Mouse (Mus musculus): ENCODE results near the gene Stk4. TPM values are rescaled to one million over a fixed set of nuclear protein-coding genes. Genes with fewer than 3 reads are reported as not detected.
"Not testable (repeated sequence)": the region's sequence is repeated elsewhere in the genome, so short reads cannot be mapped to it uniquely, and the experiment has no call there.

The Stk4 gene
- polyA plus RNA-seq, 1 experiment from 2014 or later = 14.2 TPM

DNA sequence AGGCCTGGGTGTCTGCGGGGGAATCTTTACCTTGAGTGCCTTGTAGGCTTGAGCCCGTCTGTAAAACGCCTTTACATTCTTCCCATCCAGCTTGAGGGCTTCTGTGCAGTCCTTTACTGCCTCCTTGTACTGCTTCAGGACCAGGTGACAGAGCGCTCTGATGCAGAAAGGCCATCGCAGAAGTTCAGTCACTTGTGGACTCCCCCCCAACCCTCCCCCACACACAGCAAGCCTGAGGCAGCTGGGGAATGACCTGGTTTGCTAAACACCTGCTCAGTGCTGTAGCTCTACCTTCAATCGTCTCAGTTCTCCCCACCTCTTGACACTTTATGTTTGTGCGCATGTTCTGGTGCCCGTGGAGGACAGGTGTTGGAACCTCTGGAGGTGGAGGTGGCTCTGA, 15.5 kb upstream of the Stk4 start:
- Histone ChIP-seq H3K4me2 (no peak overlapping the region), H3K27ac (replicated peaks) (peak overlapping the region; percentile 73; the same call in 1 of the 2 replicates), H3K9me3 (no peaks in the 10 kb centered on the region), H3K4me1 (peaks cover 21% of the 10 kb centered on the region), H3K9ac (no peak overlapping the region), H3K36me3 (peaks cover 80% of the 10 kb centered on the region), H3K4me3 (no peak overlapping the region), H3K27me3 (replicated peaks) (peaks cover 4% of the 10 kb centered on the region; the same call in 1 of the 2 replicates)
- WGBS = 83% methylated on average over 8 of the region's 8 CpGs
- ATAC-seq (ENCODE audit: extremely low read depth, insufficient number of reproducible peaks, low FRiP score, low TSS enrichment) = no peak

DNA sequence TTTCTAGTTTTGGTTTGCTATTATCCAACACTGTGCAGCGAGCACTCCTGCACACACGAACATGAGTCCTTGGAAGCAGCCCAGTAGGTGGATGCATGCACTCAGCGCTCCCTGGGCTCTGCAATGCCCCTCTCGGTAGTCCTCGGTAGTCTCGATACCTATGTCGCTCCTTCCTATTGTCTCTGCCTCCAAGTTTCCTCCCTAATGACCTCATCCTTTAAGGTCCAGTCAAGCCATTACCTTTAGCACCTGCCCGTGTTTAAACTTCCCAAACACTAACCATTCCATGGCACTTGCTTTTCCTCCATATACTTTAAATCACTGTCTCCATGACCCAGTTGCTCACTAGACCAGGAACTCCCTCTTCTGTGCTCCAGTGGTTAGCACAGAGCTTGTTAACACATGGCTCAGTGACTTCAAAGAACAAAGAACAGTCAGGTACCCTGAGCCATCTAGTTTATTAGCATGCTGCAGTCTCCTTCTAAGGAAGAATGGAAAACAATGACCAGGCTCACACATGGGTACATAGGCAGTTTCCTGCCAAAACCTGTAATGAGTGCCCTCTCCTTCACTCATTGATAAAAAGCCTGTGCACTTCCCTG, 10.4 kb upstream of the Stk4 start:
- Histone ChIP-seq H3K4me2 (no peak overlapping the region), H3K27ac (replicated peaks) (no peak overlapping the region), H3K4me1 (peaks cover 12% of the 10 kb centered on the region), H3K9me3 (no peaks in the 10 kb centered on the region), H3K9ac (no peak overlapping the region), H3K27me3 (replicated peaks) (no peaks in the 10 kb centered on the region), H3K36me3 (peaks cover 93% of the 10 kb centered on the region), H3K4me3 (no peak overlapping the region)
- WGBS = 92% methylated on average over 8 of the region's 8 CpGs
- no peak for ATAC-seq (ENCODE audit: extremely low read depth, insufficient number of reproducible peaks, low FRiP score, low TSS enrichment)

DNA sequence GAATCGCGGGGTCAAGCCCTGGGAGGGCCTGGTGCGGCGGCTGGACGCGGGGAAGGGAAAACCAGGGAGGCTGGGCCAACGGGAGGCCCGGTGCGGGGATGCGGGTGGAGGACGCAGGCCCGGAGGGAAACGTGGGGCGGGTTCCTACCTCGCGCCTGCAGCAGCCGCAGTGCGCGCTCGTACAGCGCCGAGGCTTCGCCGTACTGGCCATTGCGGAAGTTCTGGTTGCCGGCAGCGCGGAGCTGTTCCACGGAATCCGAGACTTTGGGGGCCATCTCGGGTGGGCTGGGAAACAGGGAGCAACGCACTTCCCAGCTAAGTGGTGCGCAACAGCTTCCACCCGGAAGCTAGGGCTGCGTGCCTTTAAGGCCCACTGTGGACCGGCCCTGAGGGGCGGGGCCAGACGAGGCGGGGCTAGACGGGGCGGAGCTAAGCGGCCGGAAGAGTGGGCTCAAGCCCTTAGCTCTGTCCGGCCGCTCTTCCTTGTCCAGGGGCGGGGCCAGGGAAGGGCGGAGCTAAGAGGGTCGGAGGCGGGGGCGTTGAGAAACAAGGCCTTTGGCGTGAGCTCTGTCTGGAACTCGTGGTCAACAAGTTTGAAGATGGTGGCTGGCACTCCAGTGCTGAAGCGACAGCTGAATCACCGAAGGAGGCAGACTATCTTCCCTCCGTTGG, 779 bp downstream of the Stk4 start, which contains the start of gene Tomm34:
Gene Tomm34, minus strand, starts transcription at position 405 of the 672 bp plus-strand sequence.
- peak within 1 kb of the TSS; percentile 81 for H3K27ac ChIP-seq (replicated peaks)
- WGBS = 1% methylated on average over 55 of the region's 55 CpGs
- ATAC-seq (ENCODE audit: extremely low read depth, insufficient number of reproducible peaks, low FRiP score, low TSS enrichment) = peak; percentile 99
- H3K4me1 ChIP-seq = peaks cover 33% of the 10 kb centered on the region
- H3K36me3 ChIP-seq = peaks cover 13% of the 10 kb centered on the region
- peak within 1 kb of the TSS; percentile 76 for H3K4me3 ChIP-seq
- no peaks in the 10 kb centered on the region for H3K9me3 ChIP-seq
- no peaks in the 10 kb centered on the region for H3K27me3 ChIP-seq (replicated peaks)
- H3K9ac ChIP-seq = peak within 1 kb of the TSS; percentile 88
- H3K4me2 ChIP-seq = peak within 1 kb of the TSS; percentile 93

- ATAC-seq (ENCODE audit: extremely low read depth, insufficient number of reproducible peaks, low FRiP score, low TSS enrichment); H3K9ac ChIP-seq; H3K9me3 ChIP-seq; H3K27me3 ChIP-seq (replicated peaks): not testable (repeated sequence)
- Histone ChIP-seq H3K36me3 (peaks cover 12% of the 10 kb centered on the region), H3K4me1 (peaks cover 33% of the 10 kb centered on the region), H3K4me3 (peak overlapping the region; percentile 76), H3K27ac (replicated peaks) (peak overlapping the region; percentile 33; the same call in 1 of the 2 replicates), H3K4me2 (peak overlapping the region; percentile 93)
- WGBS = 71% methylated on average over 11 of the region's 11 CpGs
Observed at GRCm38 (mm10) chr2:164071437-164071820, 1.3 kb downstream of the Stk4 start.

DNA sequence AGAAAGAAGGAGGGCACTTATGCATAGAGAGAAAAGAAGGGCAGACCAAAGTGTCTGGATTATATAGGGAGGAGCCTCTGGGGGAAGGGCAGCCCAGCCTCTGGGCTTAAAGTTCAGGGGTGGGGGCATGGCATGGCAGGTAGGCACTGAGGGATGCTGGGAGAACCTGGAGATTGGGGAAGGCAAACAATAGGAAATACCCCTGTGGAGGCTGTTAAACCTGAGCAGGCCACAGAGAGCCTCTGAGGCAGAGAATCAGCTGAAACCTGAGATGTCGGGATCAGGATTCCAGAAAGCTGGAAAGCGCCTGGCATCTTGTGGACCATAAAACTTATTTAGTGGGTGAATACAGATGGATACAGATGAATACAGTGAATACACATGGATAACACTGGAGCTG, 2.0 kb downstream of the Stk4 start:
- Histone ChIP-seq H3K9me3 (no peaks in the 10 kb centered on the region), H3K27me3 (replicated peaks) (no peaks in the 10 kb centered on the region), H3K36me3 (peaks cover 8% of the 10 kb centered on the region), H3K4me1 (peaks cover 38% of the 10 kb centered on the region), H3K9ac (no peak overlapping the region), H3K27ac (replicated peaks) (no peak overlapping the region), H3K4me2 (no peak overlapping the region), H3K4me3 (no peak overlapping the region)
- ATAC-seq (ENCODE audit: extremely low read depth, insufficient number of reproducible peaks, low FRiP score, low TSS enrichment) = no peak
- 79% methylated on average over 2 of the region's 2 CpGs for WGBS

DNA sequence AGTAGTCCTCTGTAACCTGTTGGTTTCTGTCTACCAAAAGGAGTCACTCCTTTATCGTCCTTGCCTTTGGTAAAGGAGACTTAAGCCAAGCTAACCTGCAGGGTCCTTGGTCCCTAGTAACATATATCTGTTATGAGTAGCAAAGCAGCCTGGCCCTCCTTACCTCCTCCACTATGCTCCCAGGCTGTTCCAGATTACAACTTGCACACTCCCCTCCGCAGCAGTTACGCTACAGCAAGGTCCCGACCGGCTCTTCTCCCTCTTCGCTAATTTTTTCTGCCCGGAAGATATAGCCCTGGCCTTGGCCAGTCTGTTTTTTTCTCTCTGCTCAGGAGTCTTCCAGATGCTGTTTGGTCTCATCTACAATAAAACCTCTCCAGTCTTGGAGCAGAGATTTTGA, 3.0 kb downstream of the Stk4 start:
- no peaks in the 10 kb centered on the region for H3K27me3 ChIP-seq (replicated peaks)
- H3K4me1 ChIP-seq = peaks cover 38% of the 10 kb centered on the region
- H3K36me3 ChIP-seq = peaks cover 7% of the 10 kb centered on the region
- no peak overlapping the region for H3K27ac ChIP-seq (replicated peaks)
- 83% methylated on average over 7 of the region's 7 CpGs for WGBS
- no peak for ATAC-seq (ENCODE audit: extremely low read depth, insufficient number of reproducible peaks, low FRiP score, low TSS enrichment)
- H3K9me3 ChIP-seq = no peaks in the 10 kb centered on the region
- H3K9ac ChIP-seq = no peak overlapping the region
- no peak overlapping the region for H3K4me2 ChIP-seq
- H3K4me3 ChIP-seq = no peak overlapping the region

DNA sequence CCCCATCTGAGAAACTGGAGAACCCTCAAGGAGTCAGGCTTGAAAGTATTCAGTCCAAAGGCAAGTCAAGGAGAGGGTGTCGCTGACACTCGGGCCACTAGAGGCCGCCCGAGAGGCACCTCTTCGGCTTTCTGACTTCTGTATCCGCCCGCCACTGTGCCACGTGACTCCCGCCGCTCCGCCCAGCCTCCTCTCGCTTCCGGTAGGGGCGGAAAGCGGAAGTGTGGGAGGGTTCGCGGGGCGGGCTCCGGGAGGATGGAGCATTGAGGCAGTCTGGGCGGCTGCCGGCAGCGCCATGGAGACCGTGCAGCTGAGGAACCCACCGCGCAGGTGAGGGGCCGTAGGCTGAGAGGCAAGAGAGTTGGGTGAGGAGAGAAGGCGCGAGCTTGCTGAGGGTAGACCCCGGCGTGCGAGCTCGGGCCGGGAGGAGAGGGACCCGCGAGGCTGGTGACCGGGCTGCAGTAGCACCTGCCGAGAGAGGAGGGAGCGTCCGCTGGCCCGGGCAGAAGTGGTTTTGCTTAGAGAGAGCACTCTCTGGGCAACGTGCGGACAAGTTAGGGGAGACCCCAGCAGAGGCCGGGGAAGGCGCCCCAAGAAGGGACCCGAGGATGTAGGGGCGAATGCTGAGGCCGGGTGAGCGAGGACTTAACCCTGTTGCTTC, 3.9 kb downstream of the Stk4 start:
- Histone ChIP-seq H3K4me2 (peak overlapping the region; percentile 98), H3K4me3 (peak overlapping the region; percentile 77), H3K9me3 (no peaks in the 10 kb centered on the region), H3K9ac (peak overlapping the region; percentile 91), H3K36me3 (peaks cover 7% of the 10 kb centered on the region), H3K27me3 (replicated peaks) (no peaks in the 10 kb centered on the region), H3K4me1 (peaks cover 31% of the 10 kb centered on the region), H3K27ac (replicated peaks) (peak overlapping the region; percentile 55)
- under 1% methylated on average over 48 of the region's 48 CpGs for WGBS
- ATAC-seq (ENCODE audit: extremely low read depth, insufficient number of reproducible peaks, low FRiP score, low TSS enrichment) = peak; percentile 78

- Histone ChIP-seq H3K9ac (peak overlapping the region; percentile 91), H3K4me2 (peak overlapping the region; percentile 98), H3K27me3 (replicated peaks) (no peaks in the 10 kb centered on the region), H3K27ac (replicated peaks) (no peak overlapping the region), H3K4me3 (peak overlapping the region; percentile 77), H3K9me3 (no peaks in the 10 kb centered on the region), H3K4me1 (peaks cover 20% of the 10 kb centered on the region), H3K36me3 (peaks cover 15% of the 10 kb centered on the region)
- ATAC-seq (ENCODE audit: extremely low read depth, insufficient number of reproducible peaks, low FRiP score, low TSS enrichment) = no peak
- 40% methylated on average over 5 of the region's 5 CpGs for WGBS
Observed at GRCm38 (mm10) chr2:164075088-164075487, 5.0 kb downstream of the Stk4 start.

- WGBS = 75% methylated on average over 8 of the region's 8 CpGs
- Histone ChIP-seq H3K36me3 (peaks cover 34% of the 10 kb centered on the region), H3K4me3 (no peak overlapping the region), H3K4me2 (no peak overlapping the region), H3K9ac (no peak overlapping the region), H3K27me3 (replicated peaks) (no peaks in the 10 kb centered on the region), H3K4me1 (peaks cover 19% of the 10 kb centered on the region), H3K27ac (replicated peaks) (no peak overlapping the region), H3K9me3 (no peaks in the 10 kb centered on the region)
- ATAC-seq (ENCODE audit: extremely low read depth, insufficient number of reproducible peaks, low FRiP score, low TSS enrichment) = no peak
Observed at GRCm38 (mm10) chr2:164076874-164077425, 6.8 kb downstream of the Stk4 start.

- no peak for ATAC-seq (ENCODE audit: extremely low read depth, insufficient number of reproducible peaks, low FRiP score, low TSS enrichment)
- H3K4me3 ChIP-seq = no peak overlapping the region
Observed at GRCm38 (mm10) chr2:164077875-164078274, 7.8 kb downstream of the Stk4 start.

DNA sequence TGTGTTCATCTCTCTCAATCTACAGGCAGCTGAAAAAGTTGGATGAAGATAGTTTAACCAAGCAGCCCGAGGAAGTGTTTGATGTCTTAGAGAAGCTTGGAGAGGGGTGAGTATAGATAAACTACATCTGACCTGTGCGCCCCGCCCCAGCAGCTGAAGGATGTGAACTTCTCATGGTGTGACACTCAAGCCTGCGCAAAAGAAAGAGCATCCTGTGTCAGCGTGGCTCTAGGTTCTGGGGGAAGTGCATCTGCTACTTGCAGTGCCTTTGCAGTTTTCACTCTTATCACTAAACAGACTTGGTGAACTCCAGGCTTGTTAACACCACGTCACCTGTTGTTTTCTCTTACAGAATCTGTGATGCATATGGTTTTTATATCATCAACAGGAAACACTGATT, 9.4 kb downstream of the Stk4 start:
- no peak for ATAC-seq (ENCODE audit: extremely low read depth, insufficient number of reproducible peaks, low FRiP score, low TSS enrichment)
- Histone ChIP-seq H3K4me3 (no peak overlapping the region), H3K27ac (replicated peaks) (no peak overlapping the region), H3K27me3 (replicated peaks) (no peaks in the 10 kb centered on the region), H3K9me3 (no peaks in the 10 kb centered on the region), H3K4me2 (no peak overlapping the region), H3K36me3 (peaks cover 59% of the 10 kb centered on the region), H3K4me1 (peaks cover 18% of the 10 kb centered on the region), H3K9ac (no peak overlapping the region)
- WGBS = 79% methylated on average over 6 of the region's 6 CpGs

More at GRCm38 (mm10) chr2:164077875-164078274, 7.8 kb downstream of the Stk4 start:
- Histone ChIP-seq H3K36me3 (peaks cover 43% of the 10 kb centered on the region), H3K9me3 (no peaks in the 10 kb centered on the region), H3K27me3 (replicated peaks) (no peaks in the 10 kb centered on the region), H3K4me2 (no peak overlapping the region), H3K27ac (replicated peaks) (no peak overlapping the region), H3K4me1 (peaks cover 19% of the 10 kb centered on the region), H3K9ac (no peak overlapping the region)
- 79% methylated on average over 5 of the region's 5 CpGs for WGBS

All from heart, embryonic 13.5 days (tissue).